Mouse (Mus musculus): Measurements from ENCODE around the gene Kcne1.

The Kcne1 gene

GRCm38 (mm10) chr16:92305519-92305918 lies 53.7 kb downstream of the Kcne1 start:
- DNase-seq (ENCODE audit: low read depth) = no peak

- no peak for DNase-seq (ENCODE audit: low read depth)
Measured at GRCm38 (mm10) chr16:92302506-92302905, 56.8 kb downstream of the Kcne1 start.

GRCm38 (mm10) chr16:92301989-92302388 lies 57.3 kb downstream of the Kcne1 start:
- DNase-seq (ENCODE audit: low read depth) = no peak

GRCm38 (mm10) chr16:92301412-92301806 lies 57.9 kb downstream of the Kcne1 start:
- no peak for DNase-seq (ENCODE audit: low read depth)

- DNase-seq (ENCODE audit: low read depth) = peak; percentile 92
Measured at GRCm38 (mm10) chr16:92300649-92301411, 58.4 kb downstream of the Kcne1 start, which contains the start of gene Smim11. Gene Smim11 (plus strand): TSS chr16:92301286.

Measured in fibroblast of lung, adult 2 months (primary cell).